Mouse (Mus musculus): ENCODE data around the gene Gnai2. TPM values are rescaled to one million over a fixed set of nuclear protein-coding genes. Genes with fewer than 3 reads are reported as not detected.
"Not testable (repeated sequence)": the region's sequence is repeated elsewhere in the genome, so short reads cannot be mapped to it uniquely, and the experiment has no call there.

Gnai2 gene
- polyA plus RNA-seq, 1 experiment from 2014 or later = 394 TPM

DNA sequence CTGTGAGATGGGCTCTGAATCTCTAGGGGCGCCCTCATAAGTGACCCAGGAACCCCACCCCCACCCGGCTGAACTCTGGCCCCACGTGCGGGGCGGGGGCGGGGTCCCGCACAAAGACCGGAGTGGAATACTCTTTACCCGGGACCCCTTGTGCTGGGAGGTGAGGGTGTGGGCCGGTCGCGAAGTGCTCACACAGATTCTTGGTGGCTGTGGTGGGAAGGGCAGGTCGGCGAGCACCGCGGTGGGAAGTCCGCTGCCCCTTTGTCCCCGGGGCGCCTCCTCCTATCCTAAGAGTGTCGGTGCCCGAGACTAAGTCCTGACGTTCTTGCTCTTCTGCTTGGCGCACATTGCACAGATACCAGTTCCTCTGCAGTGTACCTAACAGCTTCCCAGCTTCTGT, 65.9 kb downstream of the Gnai2 start:
- WGBS = 0% methylated on average over 21 of the region's 23 CpGs
- H3K4me3 ChIP-seq = peak overlapping the region; percentile 84
- peak; percentile 22; the same call in 1 of the 2 replicates for ATAC-seq (ENCODE audit: insufficient number of reproducible peaks, low FRiP score, low TSS enrichment, low read depth)
- peaks cover 40% of the 10 kb centered on the region for H3K36me3 ChIP-seq
- peak overlapping the region; percentile 92 for H3K27ac ChIP-seq
- peaks cover 54% of the 10 kb centered on the region for H3K4me1 ChIP-seq
- no peaks in the 10 kb centered on the region for H3K27me3 ChIP-seq
- peak overlapping the region; percentile 69 for H3K4me2 ChIP-seq
- peak overlapping the region; percentile 67 for H3K9ac ChIP-seq
- H3K9me3 ChIP-seq = no peaks in the 10 kb centered on the region

DNA sequence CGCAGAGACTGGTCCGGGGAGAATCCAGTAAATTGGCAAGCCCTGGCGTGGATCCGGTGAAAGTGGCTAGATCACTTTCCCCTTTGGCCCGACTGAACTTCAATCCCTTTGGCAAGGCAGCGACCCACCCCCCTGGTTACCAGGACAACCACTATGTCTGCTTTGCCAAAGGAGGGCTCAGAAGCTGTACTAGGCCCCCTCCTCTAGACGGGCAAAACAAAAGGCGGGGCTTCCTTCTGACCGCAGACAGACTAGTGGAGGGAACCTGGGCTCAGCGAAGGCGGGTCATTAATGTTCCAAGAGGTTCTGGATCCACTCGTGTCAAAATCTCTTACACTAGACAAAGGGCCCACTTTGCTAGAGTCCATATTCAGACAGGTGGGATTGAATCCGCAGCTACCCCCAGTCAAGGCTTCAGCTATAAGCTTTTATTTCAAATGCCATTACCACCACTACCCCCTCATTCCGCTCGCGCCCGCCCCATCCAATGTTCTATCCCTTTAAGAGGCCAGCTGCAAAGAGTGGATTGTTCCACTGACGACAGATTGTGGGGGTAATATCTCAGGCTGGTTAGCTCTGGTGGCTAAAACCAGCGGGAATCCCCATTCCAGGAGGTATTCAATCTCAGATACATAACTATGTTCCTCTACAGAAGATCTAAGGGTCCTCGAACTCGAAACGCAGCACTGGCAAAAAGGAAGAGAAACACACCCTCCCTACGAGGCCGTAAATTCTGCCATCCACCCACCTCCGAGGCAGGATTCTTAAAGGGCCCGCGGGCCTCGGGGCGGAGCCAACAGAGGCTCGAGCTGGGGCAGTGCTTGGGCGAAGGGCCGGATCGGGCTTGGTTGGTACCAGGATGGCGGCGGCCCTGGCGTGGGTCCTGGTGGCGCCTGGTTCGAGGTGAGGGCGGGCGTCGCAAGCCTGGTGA, 66.6 kb downstream of the Gnai2 start:
- peak overlapping the region; percentile 92 for H3K27ac ChIP-seq
- ATAC-seq (ENCODE audit: insufficient number of reproducible peaks, low FRiP score, low TSS enrichment, low read depth) = peak; percentile 78
- H3K9ac ChIP-seq = peak overlapping the region; percentile 67
- H3K9me3 ChIP-seq = no peaks in the 10 kb centered on the region
- peaks cover 37% of the 10 kb centered on the region for H3K36me3 ChIP-seq
- H3K4me1 ChIP-seq = peaks cover 61% of the 10 kb centered on the region
- WGBS = under 1% methylated on average over 41 of the region's 41 CpGs
- H3K27me3 ChIP-seq = no peaks in the 10 kb centered on the region
- H3K4me3 ChIP-seq = peak overlapping the region; percentile 84
- H3K4me2 ChIP-seq = peak overlapping the region; percentile 69

DNA sequence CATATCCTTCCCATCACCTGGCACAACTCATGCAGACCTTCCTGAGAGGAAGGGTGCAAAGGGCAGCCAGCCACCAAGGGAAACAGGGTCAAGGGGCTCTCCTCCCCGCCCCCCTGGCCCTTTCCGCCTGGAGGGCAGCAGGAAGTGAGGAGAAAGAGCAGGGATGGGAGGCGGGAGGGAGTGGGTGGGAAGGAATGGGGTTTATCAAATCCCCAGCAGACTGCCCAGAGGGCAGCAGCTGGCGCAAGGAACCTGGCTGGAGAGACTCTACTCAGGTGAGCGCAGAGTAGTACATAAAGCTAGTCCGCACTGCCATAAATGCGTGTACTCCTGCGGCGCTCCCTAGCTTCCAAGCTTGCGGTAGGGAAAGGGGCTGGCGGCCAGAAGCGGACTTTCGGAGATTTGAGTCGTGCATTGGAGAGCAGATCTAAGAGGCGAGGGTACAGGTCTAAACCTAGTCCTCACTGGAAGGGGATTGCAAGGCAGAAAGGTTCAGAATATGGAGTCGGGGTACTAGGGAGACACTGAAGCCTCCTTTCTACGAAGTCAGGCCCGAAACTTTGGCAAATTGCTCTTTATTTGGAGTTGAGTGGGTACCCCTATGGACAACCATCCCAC, 67.4 kb downstream of the Gnai2 start, which contains the start of gene Hyal2:
Hyal2 (plus strand) TSS at position 244 of the 618 bp plus-strand sequence.
- Histone ChIP-seq H3K36me3 (peaks cover 30% of the 10 kb centered on the region), H3K4me3 (peak within 1 kb of the TSS; percentile 84), H3K9ac (peak within 1 kb of the TSS; percentile 67), H3K9me3 (no peaks in the 10 kb centered on the region), H3K27me3 (no peaks in the 10 kb centered on the region), H3K27ac (peak within 1 kb of the TSS; percentile 92), H3K4me1 (peaks cover 67% of the 10 kb centered on the region), H3K4me2 (peak within 1 kb of the TSS; percentile 69)
- 9% methylated on average over 18 of the region's 18 CpGs for WGBS
- no peak for ATAC-seq (ENCODE audit: insufficient number of reproducible peaks, low FRiP score, low TSS enrichment, low read depth)

- peak overlapping the region; percentile 92 for H3K27ac ChIP-seq
- no peak for ATAC-seq (ENCODE audit: insufficient number of reproducible peaks, low FRiP score, low TSS enrichment, low read depth)
- WGBS = 77% methylated on average over 3 of the region's 3 CpGs
- no peaks in the 10 kb centered on the region for H3K27me3 ChIP-seq
- H3K9me3 ChIP-seq = no peaks in the 10 kb centered on the region
- H3K4me2 ChIP-seq = no peak overlapping the region
- peaks cover 28% of the 10 kb centered on the region for H3K36me3 ChIP-seq
- no peak overlapping the region for H3K4me3 ChIP-seq
- no peak overlapping the region for H3K9ac ChIP-seq
- H3K4me1 ChIP-seq = peaks cover 67% of the 10 kb centered on the region
Observed at GRCm38 (mm10) chr9:107566855-107567254, 68.3 kb downstream of the Gnai2 start.

GRCm38 (mm10) chr9:107566041-107566709, 69.0 kb downstream of the Gnai2 start:
- peak overlapping the region; percentile 2; the same call in 1 of the 2 replicates for H3K4me3 ChIP-seq
- WGBS = 61% methylated on average over 15 of the region's 15 CpGs
- no peak overlapping the region for H3K4me2 ChIP-seq
- H3K27me3 ChIP-seq = no peaks in the 10 kb centered on the region
- H3K4me1 ChIP-seq = peaks cover 63% of the 10 kb centered on the region
- no peak overlapping the region for H3K9ac ChIP-seq
- peak overlapping the region; percentile 92 for H3K27ac ChIP-seq
- ATAC-seq (ENCODE audit: insufficient number of reproducible peaks, low FRiP score, low TSS enrichment, low read depth) = no peak
- H3K9me3 ChIP-seq = no peaks in the 10 kb centered on the region
- H3K36me3 ChIP-seq = peaks cover 28% of the 10 kb centered on the region

DNA sequence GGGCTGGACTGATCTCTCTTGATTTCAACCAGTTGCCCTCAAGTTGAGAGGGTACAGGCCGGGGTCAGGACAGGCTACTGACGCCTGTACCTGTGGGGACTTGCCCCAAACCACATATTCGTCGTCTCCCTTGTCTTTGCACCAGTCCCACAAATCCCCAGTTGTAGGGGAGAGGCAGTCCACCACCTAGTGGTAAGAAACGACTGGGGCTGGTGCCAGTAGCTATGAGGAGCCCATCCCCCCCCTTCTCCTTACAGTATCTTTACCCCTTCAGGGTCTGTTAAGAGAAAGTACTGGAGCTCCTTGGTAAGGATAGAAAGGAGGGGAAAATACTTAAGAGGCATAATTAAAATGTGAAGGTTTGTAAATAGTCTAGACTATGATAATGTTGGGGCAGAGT, 69.6 kb downstream of the Gnai2 start:
- 39% methylated on average over 5 of the region's 5 CpGs for WGBS
- ATAC-seq (ENCODE audit: insufficient number of reproducible peaks, low FRiP score, low TSS enrichment, low read depth) = not testable (repeated sequence)
- peak overlapping the region; percentile 3; the same call in 1 of the 2 replicates for H3K4me2 ChIP-seq

More for the DNA sequence above, 69.6 kb downstream of the Gnai2 start:
- Histone ChIP-seq H3K4me3 (0 out of 2 replicates have a peak overlapping the region, but pooled peaks have one; percentile 2), H3K27ac (peak overlapping the region; percentile 18; the same call in 1 of the 2 replicates), H3K4me1 (peaks cover 57% of the 10 kb centered on the region), H3K36me3 (peaks cover 29% of the 10 kb centered on the region)
- not testable (repeated sequence) for H3K9me3 ChIP-seq, H3K9ac ChIP-seq, H3K27me3 ChIP-seq

Other genes starting within 250 kb of the Gnai2 start
- gene Cacna2d2, start 235.8 kb downstream of the Gnai2 start, polyA plus RNA-seq (2015; fragmentation: Nextera tagmentation; extraction: Ambion mirVana) = 0.37 and 0.41 TPM in 2 replicates
- gene Tmem115, start 101.4 kb downstream of the Gnai2 start, polyA plus RNA-seq (2015; fragmentation: Nextera tagmentation; extraction: Ambion mirVana) = 51.1 and 51.8 TPM in 2 replicates
- 25.9 and 26.0 TPM in 2 replicates for gene Cyb561d2, start 93.2 kb downstream of the Gnai2 start, polyA plus RNA-seq (2015; fragmentation: Nextera tagmentation; extraction: Ambion mirVana)
- 40.4 and 44.1 TPM in 2 replicates for gene Nprl2, start 93.1 kb downstream of the Gnai2 start, polyA plus RNA-seq (2015; fragmentation: Nextera tagmentation; extraction: Ambion mirVana)
- 1.0 and 1.3 TPM in 2 replicates for gene Zmynd10, start 88.1 kb downstream of the Gnai2 start, polyA plus RNA-seq (2015; fragmentation: Nextera tagmentation; extraction: Ambion mirVana)
- 89.7 and 95.4 TPM in 2 replicates for gene Rassf1, start 83.8 kb downstream of the Gnai2 start, polyA plus RNA-seq (2015; fragmentation: Nextera tagmentation; extraction: Ambion mirVana)
- 35.9 and 37.3 TPM in 2 replicates for gene Tusc2, start 72.1 kb downstream of the Gnai2 start, polyA plus RNA-seq (2015; fragmentation: Nextera tagmentation; extraction: Ambion mirVana)
- 101 and 104 TPM in 2 replicates for gene Hyal2, start 67.4 kb downstream of the Gnai2 start, polyA plus RNA-seq (2015; fragmentation: Nextera tagmentation; extraction: Ambion mirVana)
- gene Hyal1, start 58.4 kb downstream of the Gnai2 start, polyA plus RNA-seq (2015; fragmentation: Nextera tagmentation; extraction: Ambion mirVana) = 12.8 and 13.7 TPM in 2 replicates
- gene Naa80, start 56.5 kb downstream of the Gnai2 start, polyA plus RNA-seq (2015; fragmentation: Nextera tagmentation; extraction: Ambion mirVana) = 17.6 and 21.4 TPM in 2 replicates
- 1.6 and 1.8 TPM in 2 replicates for gene Hyal3, start 54.5 kb downstream of the Gnai2 start, polyA plus RNA-seq (2015; fragmentation: Nextera tagmentation; extraction: Ambion mirVana)
- 45.9 and 58.8 TPM in 2 replicates for gene Ifrd2, start 47.7 kb downstream of the Gnai2 start, polyA plus RNA-seq (2015; fragmentation: Nextera tagmentation; extraction: Ambion mirVana)
- gene Sema3b, start 26.1 kb downstream of the Gnai2 start, polyA plus RNA-seq (2015; fragmentation: Nextera tagmentation; extraction: Ambion mirVana) = 13.6 and 23.6 TPM in 2 replicates
- gene Slc38a3, start 34.2 kb upstream of the Gnai2 start, polyA plus RNA-seq (2015; fragmentation: Nextera tagmentation; extraction: Ambion mirVana) = 5.0 and 5.1 TPM in 2 replicates
- gene Gnat1, start 44.3 kb upstream of the Gnai2 start, polyA plus RNA-seq (2015; fragmentation: Nextera tagmentation; extraction: Ambion mirVana) = 2.8 TPM in 2 replicates
- gene Sema3f, start 75.1 kb upstream of the Gnai2 start, polyA plus RNA-seq (2015; fragmentation: Nextera tagmentation; extraction: Ambion mirVana) = 26.6 and 38.2 TPM in 2 replicates
- gene Rbm5, start 135.6 kb upstream of the Gnai2 start, polyA plus RNA-seq (2015; fragmentation: Nextera tagmentation; extraction: Ambion mirVana) = 193 and 212 TPM in 2 replicates
- gene Rbm6, start 237.9 kb upstream of the Gnai2 start, polyA plus RNA-seq (2015; fragmentation: Nextera tagmentation; extraction: Ambion mirVana) = 71.7 and 72.2 TPM in 2 replicates